Mouse (Mus musculus): ENCODE measurements around the gene Hoxc11.

Gene Hoxc11

GRCm38 (mm10) chr15:102978615-102979515 lies 24.6 kb downstream of the Hoxc11 start:
- H3K4me3 ChIP-seq (replicated peaks; ENCODE audit: low read length), result no peak overlapping the region
- H3K36me3 ChIP-seq (ENCODE audit: insufficient read depth, low read length), result no peaks in the 10 kb centered on the region
- H3K27me3 ChIP-seq (ENCODE audit: insufficient read depth, low read length), result peaks cover 99% of the 10 kb centered on the region
- H3K4me1 ChIP-seq (replicated peaks; ENCODE audit: low read depth, low read length), result peaks cover 40% of the 10 kb centered on the region
- no peaks in the 10 kb centered on the region for H3K9me3 ChIP-seq (ENCODE audit: low read length)
- TF ChIP-seq CTCF (conservative IDR thresholded peaks at IDR 0.05; ENCODE audit: low read length) (no peak), POU5F1 (IDR thresholded peaks at IDR 0.05; ENCODE audit: borderline replicate concordance, low read length) (no peak), NANOG (IDR thresholded peaks at IDR 0.05; ENCODE audit: borderline replicate concordance, low read length) (no peak)

GRCm38 (mm10) chr15:102979936-102980335 lies 25.7 kb downstream of the Hoxc11 start:
- H3K36me3 ChIP-seq (ENCODE audit: insufficient read depth, low read length), result no peaks in the 10 kb centered on the region
- no peak overlapping the region for H3K4me3 ChIP-seq (replicated peaks; ENCODE audit: low read length)
- peaks cover 99% of the 10 kb centered on the region for H3K27me3 ChIP-seq (ENCODE audit: insufficient read depth, low read length)
- TF ChIP-seq NANOG (IDR thresholded peaks at IDR 0.05; ENCODE audit: borderline replicate concordance, low read length), result no peak
- TF ChIP-seq CTCF (conservative IDR thresholded peaks at IDR 0.05; ENCODE audit: low read length), result no peak
- TF ChIP-seq POU5F1 (IDR thresholded peaks at IDR 0.05; ENCODE audit: borderline replicate concordance, low read length), result no peak
- H3K4me1 ChIP-seq (replicated peaks; ENCODE audit: low read depth, low read length), result peaks cover 40% of the 10 kb centered on the region
- no peaks in the 10 kb centered on the region for H3K9me3 ChIP-seq (ENCODE audit: low read length)

- H3K36me3 ChIP-seq (ENCODE audit: insufficient read depth, low read length), result no peaks in the 10 kb centered on the region
- H3K27me3 ChIP-seq (ENCODE audit: insufficient read depth, low read length), result peaks cover 99% of the 10 kb centered on the region
- no peak for TF ChIP-seq NANOG (IDR thresholded peaks at IDR 0.05; ENCODE audit: borderline replicate concordance, low read length)
- peaks cover 3% of the 10 kb centered on the region; the same call in 1 of the 2 replicates for H3K9me3 ChIP-seq (ENCODE audit: low read length)
- H3K4me1 ChIP-seq (replicated peaks; ENCODE audit: low read depth, low read length), result peaks cover 40% of the 10 kb centered on the region
- H3K4me3 ChIP-seq (replicated peaks; ENCODE audit: low read length), result no peak overlapping the region
Observed at GRCm38 (mm10) chr15:102980352-102980751, 26.1 kb downstream of the Hoxc11 start.

- Histone ChIP-seq H3K9me3 (ENCODE audit: low read length) (peaks cover 8% of the 10 kb centered on the region), H3K4me1 (replicated peaks; ENCODE audit: low read depth, low read length) (peaks cover 34% of the 10 kb centered on the region), H3K36me3 (ENCODE audit: insufficient read depth, low read length) (no peaks in the 10 kb centered on the region), H3K4me3 (replicated peaks; ENCODE audit: low read length) (peak overlapping the region; percentile 69), H3K27me3 (ENCODE audit: insufficient read depth, low read length) (peaks cover 99% of the 10 kb centered on the region)
- TF ChIP-seq POU5F1 (IDR thresholded peaks at IDR 0.05; ENCODE audit: borderline replicate concordance, low read length) (no peak), CTCF (conservative IDR thresholded peaks at IDR 0.05; ENCODE audit: low read length) (no peak), NANOG (IDR thresholded peaks at IDR 0.05; ENCODE audit: borderline replicate concordance, low read length) (no peak)
Observed at GRCm38 (mm10) chr15:102980912-102981311, 26.7 kb downstream of the Hoxc11 start.

- Histone ChIP-seq H3K27me3 (ENCODE audit: insufficient read depth, low read length) (peaks cover 100% of the 10 kb centered on the region), H3K9me3 (ENCODE audit: low read length) (peaks cover 15% of the 10 kb centered on the region), H3K4me3 (replicated peaks; ENCODE audit: low read length) (peak overlapping the region; percentile 69), H3K36me3 (ENCODE audit: insufficient read depth, low read length) (no peaks in the 10 kb centered on the region), H3K4me1 (replicated peaks; ENCODE audit: low read depth, low read length) (peaks cover 28% of the 10 kb centered on the region)
- no peak for TF ChIP-seq CTCF (conservative IDR thresholded peaks at IDR 0.05; ENCODE audit: low read length)
- no peak for TF ChIP-seq POU5F1 (IDR thresholded peaks at IDR 0.05; ENCODE audit: borderline replicate concordance, low read length)
- TF ChIP-seq NANOG (IDR thresholded peaks at IDR 0.05; ENCODE audit: borderline replicate concordance, low read length), result no peak
Observed at GRCm38 (mm10) chr15:102981379-102982288, 27.4 kb downstream of the Hoxc11 start.

GRCm38 (mm10) chr15:102983716-102984115 lies 29.5 kb downstream of the Hoxc11 start:
- H3K4me3 ChIP-seq (replicated peaks; ENCODE audit: low read length), result no peak overlapping the region
- H3K36me3 ChIP-seq (ENCODE audit: insufficient read depth, low read length), result no peaks in the 10 kb centered on the region
- H3K4me1 ChIP-seq (replicated peaks; ENCODE audit: low read depth, low read length), result peaks cover 27% of the 10 kb centered on the region
- TF ChIP-seq CTCF (conservative IDR thresholded peaks at IDR 0.05; ENCODE audit: low read length) (no peak), POU5F1 (IDR thresholded peaks at IDR 0.05; ENCODE audit: borderline replicate concordance, low read length) (no peak), NANOG (IDR thresholded peaks at IDR 0.05; ENCODE audit: borderline replicate concordance, low read length) (no peak)
- peaks cover 15% of the 10 kb centered on the region for H3K9me3 ChIP-seq (ENCODE audit: low read length)
- peaks cover 100% of the 10 kb centered on the region for H3K27me3 ChIP-seq (ENCODE audit: insufficient read depth, low read length)

GRCm38 (mm10) chr15:102984521-102984920 lies 30.3 kb downstream of the Hoxc11 start:
- Histone ChIP-seq H3K9me3 (ENCODE audit: low read length) (peaks cover 15% of the 10 kb centered on the region), H3K27me3 (ENCODE audit: insufficient read depth, low read length) (peaks cover 100% of the 10 kb centered on the region), H3K36me3 (ENCODE audit: insufficient read depth, low read length) (no peaks in the 10 kb centered on the region), H3K4me1 (replicated peaks; ENCODE audit: low read depth, low read length) (peaks cover 27% of the 10 kb centered on the region), H3K4me3 (replicated peaks; ENCODE audit: low read length) (no peak overlapping the region)
- no peak for TF ChIP-seq NANOG (IDR thresholded peaks at IDR 0.05; ENCODE audit: borderline replicate concordance, low read length)
- TF ChIP-seq POU5F1 (IDR thresholded peaks at IDR 0.05; ENCODE audit: borderline replicate concordance, low read length), result no peak
- TF ChIP-seq CTCF (conservative IDR thresholded peaks at IDR 0.05; ENCODE audit: low read length), result no peak

- no peak overlapping the region for H3K4me3 ChIP-seq (replicated peaks; ENCODE audit: low read length)
- peaks cover 15% of the 10 kb centered on the region for H3K9me3 ChIP-seq (ENCODE audit: low read length)
- H3K27me3 ChIP-seq (ENCODE audit: insufficient read depth, low read length), result peaks cover 100% of the 10 kb centered on the region
- no peaks in the 10 kb centered on the region for H3K36me3 ChIP-seq (ENCODE audit: insufficient read depth, low read length)
- TF ChIP-seq POU5F1 (IDR thresholded peaks at IDR 0.05; ENCODE audit: borderline replicate concordance, low read length), result no peak
- TF ChIP-seq CTCF (conservative IDR thresholded peaks at IDR 0.05; ENCODE audit: low read length), result no peak
- no peak for TF ChIP-seq NANOG (IDR thresholded peaks at IDR 0.05; ENCODE audit: borderline replicate concordance, low read length)
- H3K4me1 ChIP-seq (replicated peaks; ENCODE audit: low read depth, low read length), result peaks cover 27% of the 10 kb centered on the region
Observed at GRCm38 (mm10) chr15:102984925-102985324, 30.7 kb downstream of the Hoxc11 start.

All from E14TG2a.4 (cell line).